Mouse (Mus musculus): ENCODE data around the gene Cnot8. TPM values are rescaled to one million over a fixed set of nuclear protein-coding genes. Genes with fewer than 3 reads are reported as not detected.

Cnot8 gene
- polyA plus RNA-seq, 1 experiment from 2014 or later: 92.6 TPM

GRCm38 (mm10) chr11:58100006-58100405 is 3.9 kb upstream of the Cnot8 start:
- Histone ChIP-seq H3K27ac (ENCODE audit: low read length) (no peak overlapping the region), H3K9ac (replicated peaks; ENCODE audit: low read depth, low read length) (no peak overlapping the region), H3K27me3 (ENCODE audit: control insufficient read depth, insufficient read depth, low read length) (no peaks in the 10 kb centered on the region), H3K4me3 (ENCODE audit: low read depth, low read length) (no peak overlapping the region), H3K4me1 (ENCODE audit: control insufficient read depth, insufficient read depth, low read length) (peaks cover 5% of the 10 kb centered on the region; the same call in 1 of the 2 replicates), H3K4me2 (replicated peaks; ENCODE audit: low read depth, low read length) (no peak overlapping the region), H3K36me3 (ENCODE audit: control insufficient read depth, insufficient read depth, low read length) (no peaks in the 10 kb centered on the region), H3K9me3 (ENCODE audit: control insufficient read depth, low read depth, low read length) (no peaks in the 10 kb centered on the region)
- WGBS: 91% methylated on average over 2 of the region's 2 CpGs
- no peak for ATAC-seq (ENCODE audit: insufficient number of reproducible peaks, insufficient read depth, low FRiP score, low read depth)

GRCm38 (mm10) chr11:58101194-58101720 is 2.7 kb upstream of the Cnot8 start:
- Histone ChIP-seq H3K36me3 (ENCODE audit: control insufficient read depth, insufficient read depth, low read length) (no peaks in the 10 kb centered on the region), H3K9ac (replicated peaks; ENCODE audit: low read depth, low read length) (no peak overlapping the region), H3K4me3 (ENCODE audit: low read depth, low read length) (no peak overlapping the region), H3K27me3 (ENCODE audit: control insufficient read depth, insufficient read depth, low read length) (no peaks in the 10 kb centered on the region), H3K4me2 (replicated peaks; ENCODE audit: low read depth, low read length) (no peak overlapping the region), H3K27ac (ENCODE audit: low read length) (no peak overlapping the region), H3K9me3 (ENCODE audit: control insufficient read depth, low read depth, low read length) (no peaks in the 10 kb centered on the region), H3K4me1 (ENCODE audit: control insufficient read depth, insufficient read depth, low read length) (peaks cover 10% of the 10 kb centered on the region; the same call in 1 of the 2 replicates)
- no peak for ATAC-seq (ENCODE audit: insufficient number of reproducible peaks, insufficient read depth, low FRiP score, low read depth)
- 84% methylated on average over 4 of the region's 4 CpGs for WGBS

- no peaks in the 10 kb centered on the region for H3K36me3 ChIP-seq (ENCODE audit: control insufficient read depth, insufficient read depth, low read length)
- no peak overlapping the region for H3K4me3 ChIP-seq (ENCODE audit: low read depth, low read length)
- 62% methylated on average over 3 of the region's 3 CpGs for WGBS
- H3K4me2 ChIP-seq (replicated peaks; ENCODE audit: low read depth, low read length): no peak overlapping the region
- H3K27me3 ChIP-seq (ENCODE audit: control insufficient read depth, insufficient read depth, low read length): no peaks in the 10 kb centered on the region
- no peaks in the 10 kb centered on the region for H3K9me3 ChIP-seq (ENCODE audit: control insufficient read depth, low read depth, low read length)
- H3K4me1 ChIP-seq (ENCODE audit: control insufficient read depth, insufficient read depth, low read length): peaks cover 10% of the 10 kb centered on the region; the same call in 1 of the 2 replicates
- ATAC-seq (ENCODE audit: insufficient number of reproducible peaks, insufficient read depth, low FRiP score, low read depth): no peak
- H3K9ac ChIP-seq (replicated peaks; ENCODE audit: low read depth, low read length): no peak overlapping the region
- H3K27ac ChIP-seq (ENCODE audit: low read length): peak overlapping the region; percentile 27; the same call in 1 of the 2 replicates
Observed at GRCm38 (mm10) chr11:58102146-58102545, 1.8 kb upstream of the Cnot8 start.

- Histone ChIP-seq H3K9me3 (ENCODE audit: control insufficient read depth, low read depth, low read length) (no peaks in the 10 kb centered on the region), H3K4me1 (ENCODE audit: control insufficient read depth, insufficient read depth, low read length) (peaks cover 10% of the 10 kb centered on the region; the same call in 1 of the 2 replicates), H3K27ac (ENCODE audit: low read length) (no peak overlapping the region; the same call in 1 of the 2 replicates), H3K27me3 (ENCODE audit: control insufficient read depth, insufficient read depth, low read length) (no peaks in the 10 kb centered on the region), H3K4me2 (replicated peaks; ENCODE audit: low read depth, low read length) (peak overlapping the region; percentile 21; the same call in 1 of the 2 replicates), H3K4me3 (ENCODE audit: low read depth, low read length) (no peak overlapping the region; the same call in 1 of the 2 replicates), H3K9ac (replicated peaks; ENCODE audit: low read depth, low read length) (no peak overlapping the region), H3K36me3 (ENCODE audit: control insufficient read depth, insufficient read depth, low read length) (no peaks in the 10 kb centered on the region)
- 84% methylated on average over 9 of the region's 9 CpGs for WGBS
- no peak for ATAC-seq (ENCODE audit: insufficient number of reproducible peaks, insufficient read depth, low FRiP score, low read depth)
Observed at GRCm38 (mm10) chr11:58102581-58103343, 1.2 kb upstream of the Cnot8 start.

GRCm38 (mm10) chr11:58103344-58103653 is 654 bp upstream of the Cnot8 start:
- 54% methylated on average over 13 of the region's 13 CpGs for WGBS
- Histone ChIP-seq H3K4me3 (ENCODE audit: low read depth, low read length) (peak overlapping the region; percentile 84), H3K9me3 (ENCODE audit: control insufficient read depth, low read depth, low read length) (no peaks in the 10 kb centered on the region), H3K27ac (ENCODE audit: low read length) (peak overlapping the region; percentile 52; the same call in 1 of the 2 replicates), H3K9ac (replicated peaks; ENCODE audit: low read depth, low read length) (no peak overlapping the region; the same call in 1 of the 2 replicates), H3K27me3 (ENCODE audit: control insufficient read depth, insufficient read depth, low read length) (no peaks in the 10 kb centered on the region), H3K4me2 (replicated peaks; ENCODE audit: low read depth, low read length) (peak overlapping the region; percentile 21), H3K4me1 (ENCODE audit: control insufficient read depth, insufficient read depth, low read length) (peaks cover 10% of the 10 kb centered on the region; the same call in 1 of the 2 replicates), H3K36me3 (ENCODE audit: control insufficient read depth, insufficient read depth, low read length) (no peaks in the 10 kb centered on the region)
- peak; percentile 48 for ATAC-seq (ENCODE audit: insufficient number of reproducible peaks, insufficient read depth, low FRiP score, low read depth)

- Histone ChIP-seq H3K27ac (ENCODE audit: low read length) (peak overlapping the region; percentile 88), H3K4me1 (ENCODE audit: control insufficient read depth, insufficient read depth, low read length) (peaks cover 10% of the 10 kb centered on the region; the same call in 1 of the 2 replicates), H3K36me3 (ENCODE audit: control insufficient read depth, insufficient read depth, low read length) (no peaks in the 10 kb centered on the region), H3K4me2 (replicated peaks; ENCODE audit: low read depth, low read length) (peak overlapping the region; percentile 53), H3K27me3 (ENCODE audit: control insufficient read depth, insufficient read depth, low read length) (no peaks in the 10 kb centered on the region), H3K9ac (replicated peaks; ENCODE audit: low read depth, low read length) (peak overlapping the region; percentile 77), H3K4me3 (ENCODE audit: low read depth, low read length) (peak overlapping the region; percentile 84), H3K9me3 (ENCODE audit: control insufficient read depth, low read depth, low read length) (no peaks in the 10 kb centered on the region)
- WGBS: under 1% methylated on average over 24 of the region's 24 CpGs
- ATAC-seq (ENCODE audit: insufficient number of reproducible peaks, insufficient read depth, low FRiP score, low read depth): 0 out of 2 replicates have a peak, but pooled peaks have one; percentile 16
Observed at GRCm38 (mm10) chr11:58104351-58104791, 418 bp downstream of the Cnot8 start.

GRCm38 (mm10) chr11:58107009-58107408 is 3.1 kb downstream of the Cnot8 start:
- ATAC-seq (ENCODE audit: insufficient number of reproducible peaks, insufficient read depth, low FRiP score, low read depth): no peak
- Histone ChIP-seq H3K27me3 (ENCODE audit: control insufficient read depth, insufficient read depth, low read length) (no peaks in the 10 kb centered on the region), H3K36me3 (ENCODE audit: control insufficient read depth, insufficient read depth, low read length) (peaks cover 23% of the 10 kb centered on the region), H3K4me2 (replicated peaks; ENCODE audit: low read depth, low read length) (no peak overlapping the region), H3K9me3 (ENCODE audit: control insufficient read depth, low read depth, low read length) (no peaks in the 10 kb centered on the region), H3K27ac (ENCODE audit: low read length) (no peak overlapping the region), H3K4me1 (ENCODE audit: control insufficient read depth, insufficient read depth, low read length) (peaks cover 10% of the 10 kb centered on the region; the same call in 1 of the 2 replicates), H3K9ac (replicated peaks; ENCODE audit: low read depth, low read length) (no peak overlapping the region), H3K4me3 (ENCODE audit: low read depth, low read length) (no peak overlapping the region)
- WGBS: 41% methylated on average over 3 of the region's 3 CpGs

- Histone ChIP-seq H3K4me1 (ENCODE audit: control insufficient read depth, insufficient read depth, low read length) (peaks cover 7% of the 10 kb centered on the region; the same call in 1 of the 2 replicates), H3K27me3 (ENCODE audit: control insufficient read depth, insufficient read depth, low read length) (no peaks in the 10 kb centered on the region), H3K9ac (replicated peaks; ENCODE audit: low read depth, low read length) (no peak overlapping the region), H3K4me3 (ENCODE audit: low read depth, low read length) (no peak overlapping the region), H3K27ac (ENCODE audit: low read length) (no peak overlapping the region), H3K36me3 (ENCODE audit: control insufficient read depth, insufficient read depth, low read length) (peaks cover 25% of the 10 kb centered on the region), H3K9me3 (ENCODE audit: control insufficient read depth, low read depth, low read length) (no peaks in the 10 kb centered on the region), H3K4me2 (replicated peaks; ENCODE audit: low read depth, low read length) (no peak overlapping the region)
- no peak for ATAC-seq (ENCODE audit: insufficient number of reproducible peaks, insufficient read depth, low FRiP score, low read depth)
- WGBS: 85% methylated on average over 4 of the region's 4 CpGs
Observed at GRCm38 (mm10) chr11:58107664-58108337, 3.8 kb downstream of the Cnot8 start.

Data from stomach, embryonic 14.5 days (tissue).